Mouse (Mus musculus): ENCODE results near the gene Dnlz. TPM values are rescaled to one million over a fixed set of nuclear protein-coding genes. Genes with fewer than 3 reads are reported as not detected.

Dnlz gene
- total RNA-seq, 2 experiments from 2014 or later, result 27.7 to 29.4 TPM

GRCm38 (mm10) chr2:26300808-26301174, 51.1 kb downstream of the Dnlz start:
- DNase-seq (ENCODE audit: low spot score in 2 of 2), result peak; percentile 88 to 91

- DNase-seq (ENCODE audit: low spot score in 2 of 2), result no peak
These were observed 51.6 kb downstream of the Dnlz start for GRCm38 (mm10) chr2:26300161-26300807.

- no peak for DNase-seq (ENCODE audit: low spot score in 2 of 2)
These were observed 52.6 kb downstream of the Dnlz start for GRCm38 (mm10) chr2:26299336-26299735.

- DNase-seq (ENCODE audit: low spot score in 2 of 2), result no peak
These were observed 53.1 kb downstream of the Dnlz start for GRCm38 (mm10) chr2:26298856-26299230.

- peak; percentile 69 to 74 for DNase-seq (ENCODE audit: low spot score in 2 of 2)
These were observed 53.6 kb downstream of the Dnlz start for GRCm38 (mm10) chr2:26298208-26298855.

Other genes starting within 250 kb of the Dnlz start
- gene Nacc2, start 228.9 kb downstream of the Dnlz start, total RNA-seq (2021), result 10 to 100 TPM; 69.8 to 81.1 TPM
- under 1 TPM in 1 of 2 experiments, not detected in 1; 0.40 TPM for gene Lhx3, start 143.8 kb downstream of the Dnlz start, total RNA-seq (2021)
- gene Qsox2, start 114.6 kb downstream of the Dnlz start, total RNA-seq (2021), result 10 to 100 TPM; 20.5 to 23.1 TPM
- 1 to 10 TPM; 2.2 to 2.6 TPM for gene Ccdc187, start 57.6 kb downstream of the Dnlz start, total RNA-seq (2021)
- 10 to 100 TPM; 50.5 to 61.3 TPM for gene Gpsm1, start 36.6 kb downstream of the Dnlz start, total RNA-seq (2021)
- gene Card9, start 8.8 kb upstream of the Dnlz start, total RNA-seq (2021), result 1 to 10 TPM; 1.2 to 2.6 TPM
- gene Snapc4, start 28.5 kb upstream of the Dnlz start, total RNA-seq (2021), result 10 to 100 TPM; 51.8 to 69.8 TPM
- 100 to 1,000 TPM; 139 to 145 TPM for gene Entr1, start 37.2 kb upstream of the Dnlz start, total RNA-seq (2021)
- gene Pmpca, start 37.2 kb upstream of the Dnlz start, total RNA-seq (2021), result 10 to 100 TPM; 91.5 to 95.8 TPM
- gene Inpp5e, start 57.1 kb upstream of the Dnlz start, total RNA-seq (2021), result 10 to 100 TPM; 21.5 to 22.8 TPM
- gene Sec16a, start 93.1 kb upstream of the Dnlz start, total RNA-seq (2021), result 10 to 100 TPM; 42.7 to 46.0 TPM
- 10 to 100 TPM; 17.8 to 19.1 TPM for gene Notch1, start 164.6 kb upstream of the Dnlz start, total RNA-seq (2021)
- 10 to 100 TPM; 65.1 to 72.0 TPM for gene Egfl7, start 227.9 kb upstream of the Dnlz start, total RNA-seq (2021)
- not detected for gene Gm20532, start 234.5 kb upstream of the Dnlz start, total RNA-seq (2021)